Mouse (Mus musculus) T-cell, adult 2 months (primary cell): ENCODE results near the gene Celf2.
"Not testable (repeated sequence)": the region's sequence is repeated elsewhere in the genome, so short reads cannot be mapped to it uniquely, and the experiment has no call there.

ENCODE experiments used
- DNase-seq: peaks from one replicate; pipeline ENCODE4 v3.0.0; 2022; ENCODE audit warnings: low spot score

The Celf2 gene

DNA sequence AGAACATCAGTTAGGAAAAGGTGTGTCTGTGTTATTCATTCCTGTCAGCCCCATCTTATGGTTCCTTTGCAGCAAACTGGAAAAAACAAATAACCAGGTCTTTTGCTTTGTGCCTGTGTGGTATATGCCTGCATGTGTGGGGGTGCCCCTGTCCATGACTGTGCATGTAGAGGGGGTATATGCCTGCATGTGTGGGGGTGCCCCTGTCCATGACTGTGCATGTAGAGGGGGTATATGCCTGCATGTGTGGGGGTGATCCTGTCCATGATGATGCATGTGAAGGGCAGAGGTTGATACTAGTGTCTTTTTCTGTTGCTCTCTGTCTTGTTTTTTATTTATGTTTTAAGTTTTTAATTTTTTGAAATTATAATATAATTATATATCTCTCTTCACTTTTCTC is 246.7 kb downstream of the Celf2 start:
- DNase-seq, result not testable (repeated sequence)

DNA sequence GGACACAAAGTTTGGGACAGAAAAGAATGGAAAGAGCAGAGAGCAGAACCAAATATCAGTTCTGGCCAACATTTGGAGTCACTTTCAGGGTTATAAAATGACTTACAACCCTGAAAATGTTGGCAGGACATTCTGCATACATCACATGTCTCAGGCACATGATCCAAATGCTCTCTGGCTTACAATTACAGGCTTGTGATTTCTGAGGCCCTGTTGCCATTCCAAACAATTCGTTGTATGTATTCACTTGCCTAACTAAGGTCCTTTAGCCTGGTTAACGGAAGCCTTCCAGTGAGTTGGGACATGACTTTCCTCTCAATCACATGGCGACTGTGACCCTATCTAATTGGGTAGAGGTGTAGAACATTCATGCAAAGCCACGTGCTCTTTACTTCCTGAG is 249.2 kb downstream of the Celf2 start:
- no peak for DNase-seq

GRCm38 (mm10) chr2:7259616-7260015 is 249.7 kb downstream of the Celf2 start:
- no peak for DNase-seq

GRCm38 (mm10) chr2:7256023-7256422 is 253.3 kb downstream of the Celf2 start:
- DNase-seq, result no peak

DNA sequence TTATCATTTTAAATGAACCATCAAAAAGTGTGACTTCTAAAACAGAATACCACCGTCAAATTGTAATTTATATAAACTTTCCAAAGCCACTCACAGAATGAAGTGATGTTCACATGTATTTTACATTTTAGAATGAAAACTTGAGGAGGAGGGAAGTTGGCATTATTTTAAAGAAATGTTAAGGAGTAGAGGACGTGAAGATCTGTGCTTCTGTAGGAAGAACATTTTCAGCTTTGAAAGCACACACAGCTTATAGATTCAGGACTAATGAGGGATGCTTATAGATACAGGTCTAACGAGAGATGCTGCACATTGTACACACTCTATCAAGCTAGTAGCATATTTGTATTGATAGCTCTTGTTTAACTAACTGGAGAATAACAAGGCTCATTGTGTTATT is 254.0 kb downstream of the Celf2 start:
- DNase-seq, result no peak

DNA sequence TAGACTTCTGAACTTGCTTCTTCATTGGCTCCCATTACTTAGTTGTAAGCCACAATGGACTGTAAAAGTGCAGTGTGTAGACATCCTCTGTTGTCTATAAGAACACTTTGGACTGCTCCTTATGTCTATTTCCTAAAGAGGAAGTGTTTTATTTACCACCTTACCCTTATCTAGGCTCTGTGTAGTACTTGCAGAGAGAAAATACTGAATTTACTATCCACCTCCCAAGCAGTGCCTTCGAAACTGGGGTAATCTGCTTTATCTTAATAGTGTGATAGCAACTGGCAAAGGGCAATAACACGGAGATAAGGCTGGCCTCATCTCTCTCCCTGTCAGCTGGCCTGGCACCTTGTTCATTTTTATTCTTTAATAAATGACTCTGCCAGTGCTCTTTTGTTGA is 259.0 kb downstream of the Celf2 start:
- no peak for DNase-seq

DNA sequence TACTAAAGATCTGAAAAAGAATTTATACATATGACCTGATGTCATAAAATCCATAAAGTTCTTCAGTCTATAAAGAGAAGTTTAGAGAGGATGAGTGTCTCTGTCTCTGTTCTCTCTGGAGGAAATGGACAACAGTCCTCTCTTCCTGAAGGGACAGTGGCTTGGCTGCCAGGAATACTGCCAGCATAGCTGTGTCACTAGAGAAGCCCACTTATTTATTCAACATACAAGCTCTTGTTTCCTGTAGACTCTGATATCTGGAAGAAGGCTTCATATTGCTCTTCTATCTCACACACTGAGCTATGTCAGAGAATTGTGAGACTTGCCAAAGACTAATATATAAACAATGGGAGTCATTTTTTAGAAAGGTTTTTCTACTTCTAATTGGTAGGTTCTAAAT is 260.4 kb downstream of the Celf2 start:
- no peak for DNase-seq

DNA sequence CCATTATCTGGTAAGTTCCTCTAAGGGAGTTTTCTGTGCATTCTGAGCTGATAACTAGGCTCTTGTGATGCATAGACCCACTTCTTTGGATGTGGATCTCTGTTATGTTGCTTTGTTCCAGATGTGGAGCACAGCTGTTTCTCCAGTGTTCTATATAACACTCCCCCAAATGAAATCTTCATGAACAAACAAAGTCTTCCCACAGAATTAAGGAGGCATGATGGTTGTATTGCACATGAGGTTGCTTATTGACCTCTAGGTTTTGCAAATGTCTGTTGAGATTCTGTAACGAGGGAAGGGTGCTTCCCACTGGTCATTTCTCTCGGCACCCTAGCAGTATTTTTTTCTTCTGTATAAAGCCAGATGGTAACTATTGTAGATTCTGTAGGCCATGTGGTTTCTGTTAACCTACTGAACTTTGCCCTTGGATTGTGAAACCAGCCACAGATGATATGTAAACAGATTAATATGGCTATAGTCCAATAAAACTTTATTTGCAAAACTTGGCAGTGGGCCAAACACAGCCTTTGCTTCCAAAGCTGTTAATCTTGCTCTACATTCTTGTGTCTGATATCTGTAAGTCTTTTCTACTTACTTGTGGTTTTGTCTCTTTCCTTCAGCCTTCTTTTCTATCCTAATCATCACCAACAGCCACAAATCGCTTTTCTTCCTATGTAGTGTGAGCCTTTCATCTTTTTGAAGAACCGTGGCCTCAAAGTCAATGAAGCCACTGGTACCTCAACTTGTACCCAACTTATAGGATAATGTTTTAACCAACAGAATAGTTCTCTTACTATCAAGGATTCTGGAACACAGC is 263.2 kb downstream of the Celf2 start:
- DNase-seq, result no peak

GRCm38 (mm10) chr2:7242139-7242538 is 267.2 kb downstream of the Celf2 start:
- DNase-seq, result no peak

DNA sequence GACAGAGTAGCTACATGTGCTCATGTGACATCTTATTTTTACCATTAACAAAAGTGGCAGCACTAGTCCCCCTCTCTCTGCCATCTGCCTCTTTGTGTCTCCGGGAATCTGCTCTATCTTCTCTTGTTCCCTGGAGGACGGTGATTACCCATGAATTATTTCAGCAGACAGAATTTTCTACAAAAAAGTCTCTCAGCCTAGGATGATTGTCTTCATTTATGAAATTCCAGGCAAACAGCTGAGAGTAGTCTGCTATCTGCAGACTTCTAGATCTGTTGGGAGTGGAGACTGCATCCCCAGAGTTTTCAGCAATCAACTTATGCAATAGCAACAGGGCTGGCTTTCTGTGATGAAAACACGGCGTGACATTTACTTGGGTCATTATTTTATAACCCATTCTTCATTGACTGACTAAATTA is 267.8 kb downstream of the Celf2 start:
- no peak for DNase-seq

- DNase-seq, result no peak
Observed at GRCm38 (mm10) chr2:7237283-7237682, 272.1 kb downstream of the Celf2 start.

DNA sequence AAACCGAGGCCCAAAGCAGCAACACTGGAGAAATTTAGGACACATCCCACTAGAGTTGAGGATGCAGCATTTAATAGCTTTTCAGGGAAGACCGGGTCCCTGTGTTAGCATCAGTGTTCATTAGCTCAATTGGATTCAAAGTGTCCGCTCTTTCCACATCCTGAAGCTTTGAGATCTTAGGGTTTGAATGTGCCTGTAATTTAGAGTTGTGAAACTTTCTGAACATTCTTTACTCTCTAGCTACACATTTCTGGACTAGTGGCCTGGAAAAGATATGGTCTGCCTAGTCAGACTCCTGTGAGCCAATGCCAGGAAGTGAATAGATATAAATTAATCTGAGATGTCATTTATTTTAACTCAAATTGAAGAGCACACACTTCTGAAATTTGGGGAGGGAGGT is 272.9 kb downstream of the Celf2 start:
- DNase-seq, result no peak

DNA sequence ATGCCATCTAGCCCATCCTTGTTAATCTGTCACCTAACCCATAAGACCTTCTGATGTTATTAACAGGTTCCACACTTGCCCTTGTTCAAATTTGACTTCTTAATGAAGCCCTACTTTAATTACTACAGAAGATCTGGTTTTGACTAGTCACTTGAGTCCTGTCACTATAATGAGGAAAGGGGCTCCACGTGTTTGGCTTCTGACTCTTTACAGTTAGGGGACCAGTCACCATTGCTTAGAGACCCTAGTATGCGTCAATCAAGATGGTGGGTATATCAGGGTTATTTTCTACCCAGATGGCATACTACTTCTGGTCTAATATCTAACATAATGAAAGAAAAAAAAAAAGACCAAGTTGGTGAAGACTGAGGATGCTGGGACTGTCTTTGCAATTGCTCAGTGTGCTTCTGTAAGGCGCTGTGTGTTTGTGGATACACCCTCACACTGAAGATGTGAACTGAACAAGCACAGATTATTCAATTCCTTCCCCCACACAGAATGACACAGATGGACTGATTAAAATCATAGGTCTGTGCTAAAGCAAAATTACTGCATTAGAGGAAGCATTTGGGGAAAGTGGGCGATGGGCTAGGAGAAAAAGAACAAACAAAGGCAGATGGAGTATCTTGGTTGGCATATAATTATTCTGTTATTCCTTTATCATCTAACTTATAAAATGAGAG is 274.2 kb downstream of the Celf2 start:
- no peak for DNase-seq

DNA sequence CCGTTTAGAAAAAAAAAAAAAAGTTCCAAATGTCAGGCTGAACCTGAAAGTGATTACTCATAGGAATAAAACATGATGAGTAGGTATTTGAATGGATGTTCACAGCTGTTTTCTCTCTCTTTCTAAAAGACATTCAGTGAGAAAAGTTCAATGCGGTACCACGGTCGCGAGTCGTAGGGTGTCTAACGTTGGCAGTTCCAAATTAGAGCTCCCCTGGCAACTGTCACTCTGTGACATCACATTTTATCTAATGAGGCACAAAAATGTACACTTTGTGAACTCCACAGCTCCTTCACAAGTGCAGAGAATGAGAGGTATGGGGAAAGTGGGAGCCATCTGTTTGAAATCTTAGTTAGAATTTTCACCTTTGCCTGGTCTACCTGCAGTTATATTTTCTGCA is 274.8 kb downstream of the Celf2 start:
- no peak for DNase-seq

- DNase-seq, result no peak
Observed at GRCm38 (mm10) chr2:7233411-7233810, 276.0 kb downstream of the Celf2 start.

- no peak for DNase-seq
Observed at GRCm38 (mm10) chr2:7226785-7227184, 282.6 kb downstream of the Celf2 start.

DNA sequence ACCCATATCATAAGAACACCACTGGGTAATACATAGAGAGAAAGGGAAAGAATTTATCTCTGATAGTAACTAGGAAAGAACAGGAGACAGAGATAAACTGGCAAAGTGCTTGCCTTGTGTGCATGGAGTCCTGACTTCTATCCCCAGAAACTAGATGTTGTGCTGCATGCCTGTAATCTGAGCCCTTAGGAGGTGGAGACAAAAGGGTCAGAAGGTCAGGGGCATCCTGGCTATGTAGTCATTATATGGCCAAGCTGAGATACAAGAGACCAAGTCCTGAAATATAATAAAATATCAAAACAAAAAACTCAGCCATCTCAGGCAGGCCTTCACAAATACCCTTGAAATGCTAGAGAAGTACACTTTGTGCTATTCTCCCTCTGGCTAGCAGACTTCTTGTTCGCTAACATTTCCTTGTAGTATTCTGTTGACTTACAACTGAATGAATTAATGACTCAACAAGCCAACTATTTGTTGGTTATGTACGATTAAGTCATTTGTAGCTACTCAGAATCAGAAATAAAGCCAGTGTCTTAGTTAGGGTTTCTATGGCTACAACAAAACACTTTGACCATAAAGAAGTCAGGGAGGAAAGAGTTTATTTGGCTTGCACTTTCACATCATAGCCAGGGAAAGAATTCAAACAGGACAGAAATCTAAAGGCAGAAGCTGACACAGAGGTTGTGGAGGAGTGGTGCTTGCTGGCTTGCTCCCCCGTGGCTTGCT is 284.9 kb downstream of the Celf2 start:
- no peak for DNase-seq

DNA sequence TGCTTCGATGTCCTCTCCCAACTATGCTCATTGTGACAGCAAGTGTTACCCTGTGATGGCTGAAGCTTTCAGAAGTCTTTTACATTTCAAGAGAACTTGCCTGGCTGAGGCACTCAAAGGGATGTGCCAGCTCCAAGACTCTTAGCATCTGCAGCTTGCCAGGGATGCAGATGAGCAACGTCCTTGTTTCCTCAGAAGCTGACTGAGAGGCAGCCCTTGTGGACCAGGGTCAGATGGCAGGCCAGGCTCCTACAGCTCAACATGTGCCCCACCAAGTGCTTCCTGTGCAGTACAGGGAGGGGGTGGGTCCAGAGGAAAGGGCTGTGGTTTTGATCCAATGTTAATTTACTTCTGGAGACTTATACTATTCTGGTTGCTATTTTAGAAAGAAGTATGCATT is 285.8 kb downstream of the Celf2 start:
- no peak for DNase-seq

DNA sequence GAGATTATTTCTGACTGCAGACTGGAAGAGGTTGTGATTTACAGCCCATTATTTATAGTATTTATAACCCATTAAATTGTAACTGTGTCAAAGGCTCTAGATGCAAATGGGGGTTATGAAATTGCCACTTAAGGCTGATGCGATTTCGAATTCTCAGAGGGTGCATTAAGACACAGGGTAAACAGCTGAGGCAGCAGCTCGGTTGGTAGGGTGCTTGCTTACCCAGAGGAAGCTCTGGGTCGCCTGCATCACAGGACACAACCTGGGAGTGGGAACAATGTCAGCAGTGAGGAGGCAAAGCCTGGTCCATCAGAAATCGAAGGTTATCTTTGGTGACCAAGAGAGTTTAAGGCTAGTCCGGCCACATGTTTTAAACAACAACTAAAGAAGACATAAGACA is 286.5 kb downstream of the Celf2 start:
- no peak for DNase-seq

GRCm38 (mm10) chr2:7221856-7222255 is 287.5 kb downstream of the Celf2 start:
- DNase-seq, result no peak

GRCm38 (mm10) chr2:7218101-7218500 is 291.3 kb downstream of the Celf2 start:
- DNase-seq, result no peak

GRCm38 (mm10) chr2:7207691-7208504 is 301.5 kb downstream of the Celf2 start:
- no peak for DNase-seq
